Mouse (Mus musculus) ovary, postnatal 14 days (tissue): ENCODE measurements around the gene Iqcf1.
"Not testable (repeated sequence)": the region's sequence is repeated elsewhere in the genome, so short reads cannot be mapped to it uniquely, and the experiment has no call there.

Experiments
- DNase-seq: peaks from one replicate; pipeline ENCODE4 v3.0.0; 2022; ENCODE audit warnings: low spot score

Iqcf1 gene

GRCm38 (mm10) chr9:106483136-106483535 lies 16.6 kb upstream of the Iqcf1 start:
- DNase-seq = no peak

- no peak for DNase-seq
These were observed 16.2 kb upstream of the Iqcf1 start for GRCm38 (mm10) chr9:106483606-106484005.

GRCm38 (mm10) chr9:106485076-106485475 lies 14.7 kb upstream of the Iqcf1 start:
- no peak for DNase-seq

- not testable (repeated sequence) for DNase-seq
These were observed 12.2 kb upstream of the Iqcf1 start for GRCm38 (mm10) chr9:106487602-106488001.

GRCm38 (mm10) chr9:106501846-106502245 lies 2.1 kb downstream of the Iqcf1 start:
- no peak for DNase-seq

GRCm38 (mm10) chr9:106504246-106504645 lies 4.5 kb downstream of the Iqcf1 start:
- no peak for DNase-seq

GRCm38 (mm10) chr9:106509356-106509755 lies 9.6 kb downstream of the Iqcf1 start:
- no peak for DNase-seq

- no peak for DNase-seq
These were observed 13.1 kb downstream of the Iqcf1 start for GRCm38 (mm10) chr9:106512729-106513450.

- DNase-seq = no peak
These were observed 13.8 kb downstream of the Iqcf1 start for GRCm38 (mm10) chr9:106513566-106513965.

GRCm38 (mm10) chr9:106514273-106514672 lies 14.5 kb downstream of the Iqcf1 start, which contains the start of gene Iqcf5:
Gene Iqcf5 (plus strand): TSS chr9:106514573.
- DNase-seq = no peak

GRCm38 (mm10) chr9:106519433-106519832 lies 19.7 kb downstream of the Iqcf1 start:
- DNase-seq = no peak

- no peak for DNase-seq
These were observed 20.1 kb downstream of the Iqcf1 start for GRCm38 (mm10) chr9:106519909-106520308.

- no peak for DNase-seq
These were observed 32.1 kb downstream of the Iqcf1 start for GRCm38 (mm10) chr9:106531833-106532232.

- no peak for DNase-seq
These were observed 34.5 kb downstream of the Iqcf1 start for GRCm38 (mm10) chr9:106534296-106534695.

GRCm38 (mm10) chr9:106534975-106535374 lies 35.2 kb downstream of the Iqcf1 start:
- no peak for DNase-seq
